Mouse (Mus musculus) small intestine, adult 2 months (tissue): ENCODE results near the gene Slc16a13. TPM values are rescaled to one million over a fixed set of nuclear protein-coding genes. Genes with fewer than 3 reads are reported as not detected.

ENCODE experiments used
- H3K27ac ChIP-seq: fragments of 200-500 bp; 2 replicates; pipeline ENCODE4 v1.5.1; 2012; ENCODE audit warnings: low read depth, low read length, control low read depth, inconsistent platforms; ENCODE audit not compliant: insufficient read depth
- H3K27me3 ChIP-seq: fragments of 200-500 bp; 2 replicates; pipeline ENCODE4 v1.6.1; 2012; ENCODE audit warnings: mild to moderate bottlenecking, moderate library complexity, low read length, inconsistent platforms; ENCODE audit not compliant: control insufficient read depth, insufficient read depth
- H3K36me3 ChIP-seq: fragments of 200-500 bp; 2 replicates; pipeline ENCODE4 v1.6.1; 2012; ENCODE audit warnings: mild to moderate bottlenecking, low read length, control low read depth, inconsistent platforms; ENCODE audit not compliant: control insufficient read depth, insufficient read depth
- H3K4me1 ChIP-seq: fragments of 200-500 bp; 2 replicates; pipeline ENCODE4 v1.6.1; 2012; ENCODE audit warnings: low read length, inconsistent platforms, mixed read lengths; ENCODE audit not compliant: control insufficient read depth, insufficient read depth, insufficient read length
- H3K4me3 ChIP-seq: fragments of 200-500 bp; 2 replicates; pipeline ENCODE4 v1.5.1; 2012; ENCODE audit warnings: low read depth, mild to moderate bottlenecking, control low read depth, inconsistent platforms, low read length, moderate library complexity
- CTCF ChIP-seq: fragments of 200-500 bp; IDR thresholded peaks from 2 replicates; pipeline ENCODE4 v1.5.1; 2012; ENCODE audit warnings: low read depth, mild to moderate bottlenecking, control low read depth, inconsistent platforms, low read length, moderate library complexity, mixed read lengths; ENCODE audit not compliant: insufficient replicate concordance, insufficient read length; ENCODE audit errors: extremely low read depth
- POLR2A ChIP-seq: fragments of 200-500 bp; IDR thresholded peaks from 2 replicates; pipeline ENCODE4 v1.6.1; 2012; ENCODE audit warnings: low read depth, mild to moderate bottlenecking, control low read depth, inconsistent platforms, low read length, moderate library complexity
- WGBS: fragments of 180-500 bp; shearing (Covaris S2); methylation state at CpG from one replicate; pipeline ENCODE4 v1.1.7; 2018; 5-methylcytosine and 5-hydroxymethylcytosine counted together
- polyA plus RNA-seq: library from polyadenylated mRNA; depleted of rRNA; stranded (reverse); fragments of >200 nt; gene quantifications from 2 replicates; pipeline ENCODE4 v1.2.3, GENCODE M21; 2012

Slc16a13 gene
- polyA plus RNA-seq, 1 experiment: 4.7 TPM

DNA sequence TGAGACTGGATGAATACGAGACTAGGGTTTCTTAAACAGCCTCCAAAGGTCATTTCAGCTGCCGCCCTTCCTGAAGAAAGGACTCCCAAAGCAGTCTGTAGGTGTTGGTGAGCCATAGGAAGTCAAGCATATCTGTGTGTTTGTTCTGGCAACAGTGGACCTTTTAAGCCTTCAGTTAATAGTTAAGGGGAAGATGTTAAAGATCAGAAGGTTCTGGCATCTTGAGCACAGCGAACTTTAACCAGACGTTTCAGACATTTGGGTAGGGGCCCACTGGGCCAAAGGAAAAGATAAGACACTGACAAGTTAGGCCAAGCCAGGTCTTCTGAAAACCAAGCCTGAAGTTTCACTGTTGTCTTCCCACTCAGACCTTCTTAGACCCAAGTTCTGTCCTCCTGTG is 2.8 kb downstream of the Slc16a13 start:
- Histone ChIP-seq H3K27me3 (no peaks in the 10 kb centered on the region), H3K27ac (peak overlapping the region; percentile 12; the same call in 1 of the 2 replicates), H3K4me3 (no peak overlapping the region), H3K4me1 (peaks cover 36% of the 10 kb centered on the region), H3K36me3 (no peaks in the 10 kb centered on the region)
- WGBS: 24% methylated on average over 4 of the region's 4 CpGs
- no peak for TF ChIP-seq CTCF
- no peak for TF ChIP-seq POLR2A

DNA sequence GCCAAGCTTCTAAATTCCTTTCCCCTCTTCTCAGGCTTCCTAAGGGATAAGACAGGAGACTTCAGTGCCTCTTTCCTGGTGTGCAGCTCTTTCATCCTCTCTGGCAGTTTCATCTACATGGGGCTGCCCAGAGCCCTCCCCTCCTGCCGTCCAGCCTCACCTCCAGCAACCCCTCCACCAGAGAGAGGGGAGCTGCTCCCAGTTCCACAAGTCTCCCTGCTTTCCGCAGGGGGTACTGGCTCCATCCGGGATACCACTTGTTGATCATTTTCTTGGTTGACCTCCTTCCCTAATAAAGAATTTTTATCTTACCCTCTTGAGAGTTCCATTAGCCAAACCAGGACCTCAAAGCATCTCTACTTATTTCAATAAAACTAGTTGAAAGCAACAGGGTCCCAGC is 4.8 kb downstream of the Slc16a13 start:
- Histone ChIP-seq H3K27ac (no peak overlapping the region), H3K27me3 (no peaks in the 10 kb centered on the region), H3K36me3 (no peaks in the 10 kb centered on the region), H3K4me3 (no peak overlapping the region), H3K4me1 (peaks cover 32% of the 10 kb centered on the region)
- TF ChIP-seq CTCF (no peak), POLR2A (no peak)
- WGBS: 80% methylated on average over 3 of the region's 3 CpGs

DNA sequence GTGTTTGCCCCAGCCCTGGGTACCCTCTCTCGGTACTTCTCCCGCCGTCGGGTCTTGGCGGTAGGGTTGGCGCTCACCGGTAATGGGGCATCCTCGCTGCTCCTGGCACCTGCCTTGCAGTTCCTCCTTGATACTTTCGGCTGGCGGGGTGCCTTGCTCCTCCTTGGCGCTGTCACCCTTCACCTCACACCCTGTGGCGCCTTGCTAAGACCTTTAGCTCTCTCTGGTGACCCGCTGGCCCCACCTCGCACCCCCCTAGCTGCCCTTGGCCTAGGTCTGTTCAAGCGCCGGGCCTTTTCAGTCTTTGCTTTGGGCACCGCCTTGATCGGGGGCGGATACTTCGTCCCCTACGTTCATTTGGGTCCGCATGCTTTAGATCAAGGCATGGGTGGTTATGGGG is 5.6 kb downstream of the Slc16a13 start:
- H3K27me3 ChIP-seq: no peaks in the 10 kb centered on the region
- no peaks in the 10 kb centered on the region for H3K36me3 ChIP-seq
- TF ChIP-seq POLR2A: no peak
- no peak for TF ChIP-seq CTCF
- peaks cover 28% of the 10 kb centered on the region for H3K4me1 ChIP-seq
- H3K27ac ChIP-seq: no peak overlapping the region
- H3K4me3 ChIP-seq: no peak overlapping the region
- WGBS: 71% methylated on average over 22 of the region's 22 CpGs

DNA sequence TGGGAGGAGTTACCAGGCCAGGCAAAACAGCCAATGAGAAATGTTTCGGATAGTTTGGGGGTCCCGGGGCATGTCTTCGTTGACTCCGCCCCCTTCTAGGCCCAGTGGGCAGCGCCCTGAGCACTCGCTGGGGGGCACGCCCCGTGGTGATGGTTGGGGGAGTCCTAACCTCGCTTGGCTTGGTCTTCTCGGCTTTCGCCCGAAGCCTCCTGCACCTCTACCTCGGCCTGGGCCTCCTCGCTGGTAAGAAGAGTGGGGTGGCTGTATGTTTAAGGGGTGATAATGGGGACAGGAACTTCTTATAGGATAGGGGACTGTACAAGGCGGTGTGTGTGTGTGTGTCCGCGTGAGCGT is 6.0 kb downstream of the Slc16a13 start:
- peak overlapping the region; percentile 63; the same call in 1 of the 2 replicates for H3K4me3 ChIP-seq
- no peak overlapping the region for H3K27ac ChIP-seq
- no peaks in the 10 kb centered on the region for H3K36me3 ChIP-seq
- peaks cover 25% of the 10 kb centered on the region for H3K4me1 ChIP-seq
- TF ChIP-seq CTCF (no peak), POLR2A (no peak)
- no peaks in the 10 kb centered on the region for H3K27me3 ChIP-seq
- WGBS: 57% methylated on average over 18 of the region's 18 CpGs

DNA sequence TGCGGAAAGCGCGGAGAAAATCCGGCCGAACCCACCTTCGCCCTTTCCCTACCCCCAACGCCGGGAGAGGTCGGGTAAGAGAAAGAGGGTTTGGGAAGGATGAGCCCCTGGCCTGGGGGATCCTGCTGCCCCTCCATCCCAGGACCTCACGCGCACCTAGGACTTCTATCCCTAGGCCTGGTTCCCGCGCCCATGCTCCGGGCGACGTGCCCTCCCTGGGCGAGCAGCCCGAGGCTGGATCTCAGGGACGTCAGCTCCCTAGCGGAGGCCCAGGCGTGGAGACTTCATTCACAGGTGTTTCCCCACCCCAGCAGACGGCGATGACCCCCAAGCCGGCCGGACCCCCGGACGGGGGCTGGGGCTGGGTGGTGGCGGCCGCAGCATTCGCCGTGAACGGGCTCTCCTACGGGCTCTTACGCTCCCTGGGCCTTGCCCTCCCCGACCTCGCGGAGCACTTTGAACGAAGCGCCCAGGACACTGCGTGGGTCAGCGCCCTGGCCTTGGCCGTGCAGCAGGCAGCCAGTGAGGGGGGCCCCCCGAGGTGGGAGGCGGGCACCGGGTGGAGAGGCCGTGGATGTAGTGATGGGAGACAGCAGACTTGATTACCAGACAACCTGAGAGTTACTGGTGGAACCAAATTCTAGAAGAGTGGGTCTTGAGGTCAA is 6.5 kb downstream of the Slc16a13 start:
- H3K4me3 ChIP-seq: peak overlapping the region; percentile 63
- TF ChIP-seq CTCF: no peak
- TF ChIP-seq POLR2A: no peak
- no peaks in the 10 kb centered on the region for H3K27me3 ChIP-seq
- WGBS: 2% methylated on average over 46 of the region's 46 CpGs
- no peak overlapping the region for H3K27ac ChIP-seq
- peaks cover 25% of the 10 kb centered on the region for H3K4me1 ChIP-seq
- no peaks in the 10 kb centered on the region for H3K36me3 ChIP-seq

DNA sequence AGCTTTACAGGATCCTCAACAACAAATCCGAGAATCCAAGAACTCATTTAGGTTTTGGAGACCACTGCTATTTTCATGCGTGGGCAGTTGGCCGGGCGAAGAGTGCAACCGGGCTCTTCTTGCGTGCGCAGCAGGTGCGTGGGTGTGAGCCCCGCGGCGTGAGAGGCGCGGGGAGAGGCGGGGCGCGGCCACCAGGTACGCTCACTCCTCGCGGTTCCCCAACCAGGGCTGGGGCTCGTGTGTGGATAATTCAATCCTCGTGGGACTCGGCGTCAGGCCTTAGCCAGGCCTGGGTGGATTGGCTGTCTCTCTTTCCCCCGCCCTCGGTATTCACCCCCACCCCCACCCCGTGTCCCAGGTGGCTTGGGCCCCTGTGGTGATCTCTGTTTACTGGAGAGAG is 7.1 kb downstream of the Slc16a13 start:
- whole genome bisulfite sequencing: 6% methylated on average over 26 of the region's 26 CpGs
- no peaks in the 10 kb centered on the region for H3K36me3 ChIP-seq
- H3K4me3 ChIP-seq: peak overlapping the region; percentile 63
- peaks cover 19% of the 10 kb centered on the region for H3K4me1 ChIP-seq
- TF ChIP-seq POLR2A: no peak
- TF ChIP-seq CTCF: no peak
- H3K27ac ChIP-seq: no peak overlapping the region
- no peaks in the 10 kb centered on the region for H3K27me3 ChIP-seq

DNA sequence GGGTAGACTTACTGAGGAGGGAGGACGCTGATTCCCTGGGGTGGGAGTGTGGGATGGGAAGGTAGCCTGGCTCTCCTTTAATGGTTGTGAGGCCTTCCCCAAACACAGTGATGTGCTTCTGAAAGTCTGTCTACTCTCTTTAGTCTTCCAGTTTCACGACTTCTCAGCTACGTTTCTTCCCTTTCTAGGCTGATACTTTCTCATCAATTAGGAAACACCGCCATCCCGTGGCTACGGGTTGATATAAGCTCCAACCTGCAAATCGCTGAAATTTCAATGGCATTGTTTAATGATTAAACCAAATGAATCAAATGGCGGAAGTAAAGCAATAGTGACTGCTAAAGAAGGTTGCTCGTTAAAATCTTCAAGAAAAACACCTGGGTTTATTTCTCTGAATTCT is 8.0 kb downstream of the Slc16a13 start:
- Histone ChIP-seq H3K36me3 (no peaks in the 10 kb centered on the region), H3K4me1 (peaks cover 14% of the 10 kb centered on the region), H3K27ac (peak overlapping the region; percentile 15; the same call in 1 of the 2 replicates), H3K27me3 (no peaks in the 10 kb centered on the region), H3K4me3 (no peak overlapping the region)
- WGBS: 6% methylated on average over 9 of the region's 9 CpGs
- TF ChIP-seq POLR2A (no peak), CTCF (no peak)

DNA sequence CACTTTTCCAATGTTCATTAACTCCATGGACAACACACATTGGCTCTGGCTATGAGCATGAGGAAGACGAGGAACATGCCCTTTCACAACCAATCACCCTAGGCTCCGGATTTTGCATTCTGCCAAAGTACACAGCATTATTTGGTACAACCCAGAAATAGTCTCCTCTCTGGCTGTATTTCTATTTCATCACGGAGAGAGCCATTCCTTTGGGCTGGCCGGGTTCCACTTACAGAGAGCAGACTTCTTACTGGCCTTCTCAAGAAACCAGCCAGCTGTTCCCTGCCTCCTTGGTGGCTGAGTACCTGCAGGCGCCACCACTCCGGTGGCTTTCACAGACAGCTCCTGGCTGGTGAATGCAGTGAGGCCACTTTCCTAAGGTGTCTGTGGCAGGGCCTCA is 8.4 kb downstream of the Slc16a13 start, which contains the start of gene Slc16a11:
Gene Slc16a11 (plus strand): TSS at position 330 of the 400 bp plus-strand sequence.
- peak within 1 kb of the TSS; percentile 15; the same call in 1 of the 2 replicates for H3K27ac ChIP-seq
- H3K4me3 ChIP-seq: peak within 1 kb of the TSS; percentile 63
- peaks cover 9% of the 10 kb centered on the region for H3K4me1 ChIP-seq
- no peaks in the 10 kb centered on the region for H3K27me3 ChIP-seq
- TF ChIP-seq CTCF: no peak
- no peak for TF ChIP-seq POLR2A
- WGBS: 35% methylated on average over 6 of the region's 6 CpGs
- H3K36me3 ChIP-seq: no peaks in the 10 kb centered on the region
